In the genomic region with DNA sequence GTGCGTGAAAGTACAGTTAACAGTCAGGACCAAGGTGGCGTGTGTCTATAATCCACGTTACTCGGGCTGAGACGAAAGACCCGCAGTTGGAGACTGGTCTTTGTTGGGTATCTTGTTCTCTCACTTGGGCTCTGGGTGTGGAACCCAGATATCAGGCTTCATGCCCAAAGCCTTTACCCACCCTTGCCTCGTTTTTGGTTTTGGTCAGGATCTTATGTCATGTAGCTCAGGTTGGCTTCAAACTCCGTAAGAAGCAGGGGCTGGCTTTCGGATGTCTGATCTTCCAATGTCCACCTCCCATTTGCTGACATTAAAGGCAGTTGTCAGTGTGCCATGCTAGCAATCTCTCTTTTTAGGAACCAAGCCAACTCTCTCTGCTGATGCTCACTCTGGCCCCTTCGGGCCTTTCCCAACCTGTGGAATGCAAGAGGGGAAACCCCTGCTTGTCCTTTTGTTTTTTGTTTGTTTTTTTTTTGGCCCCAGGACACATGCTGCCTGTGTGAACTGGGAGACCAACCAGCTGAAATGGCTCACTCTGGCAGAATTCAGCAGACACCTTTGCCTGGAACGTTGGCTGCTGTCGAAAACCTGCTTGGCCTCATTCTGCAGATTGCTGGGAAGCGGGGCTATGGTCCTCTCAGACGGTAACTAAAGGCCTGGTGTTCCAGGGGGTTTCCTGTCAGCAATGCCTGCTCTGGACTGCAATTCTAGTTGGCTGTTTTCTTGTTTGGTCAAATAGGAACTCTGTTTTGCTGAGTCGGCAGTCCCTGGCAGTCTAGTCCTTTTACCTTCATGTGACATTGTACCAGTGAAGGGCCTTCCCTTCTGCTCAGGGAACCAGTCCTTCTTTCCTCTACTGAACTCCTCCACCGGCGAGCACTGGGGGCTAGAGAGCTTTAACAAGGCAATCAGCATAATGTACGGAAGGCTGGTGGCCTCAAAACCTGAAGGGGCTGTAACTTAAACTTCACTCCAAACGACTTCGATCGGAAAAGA, we compare ENCODE assay signal across 1 mouse cellular context.
TF ChIP-seq lines count a peak whose summit lies in the region.

No protein-coding gene starts in this region.

TF ChIP-seq in ES-E14, 5 proteins besides CTCF, POLR2A, EP300 and RAD21:
- TF ChIP-seq ZC3H11A (IDR thresholded peaks at IDR 0.05; ENCODE audit: borderline replicate concordance, low read depth, low read length), result no peak
- no peak for TF ChIP-seq HCFC1 (IDR thresholded peaks at IDR 0.05; ENCODE audit: borderline replicate concordance, insufficient read depth, low read length)
- TF ChIP-seq MAFK (IDR thresholded peaks at IDR 0.05; ENCODE audit: insufficient read depth, low read depth, low read length), result peak; percentile 95
- no peak for TF ChIP-seq ZNF384 (IDR thresholded peaks at IDR 0.05; ENCODE audit: low read depth, low read length)
- no peak for TF ChIP-seq CHD2 (IDR thresholded peaks at IDR 0.05; ENCODE audit: low read depth, low read length)
